Mouse (Mus musculus) embryonic facial prominence, embryonic 11.5 days (tissue): Measurements from ENCODE around the gene Eef1akmt2. TPM values are rescaled to one million over a fixed set of nuclear protein-coding genes. Genes with fewer than 3 reads are reported as not detected.

Experiments
- ATAC-seq: fragments of 200-750 bp; cut with Nextera tagmentation; replicated peaks from 2 replicates; pipeline ENCODE4 v1.8.0; 2017; ENCODE audit warnings: low read depth; ENCODE audit not compliant: insufficient number of reproducible peaks, low FRiP score, low TSS enrichment
- DNase-seq: peaks from one replicate; pipeline ENCODE4 v3.0.0-alpha.2; 2015; ENCODE audit warnings: low spot score
- H3K27ac ChIP-seq: fragments of 300-500 bp; sonication (generic); replicated peaks from 2 replicates; pipeline ENCODE4 v1.5.1; 2014; ENCODE audit warnings: mild to moderate bottlenecking, low read depth, low read length, control low read depth
- H3K27me3 ChIP-seq: fragments of 300-500 bp; sonication (generic); 2 replicates; pipeline ENCODE4 v1.6.1; 2014; ENCODE audit warnings: mild to moderate bottlenecking, low read length, moderate library complexity, mixed read lengths; ENCODE audit not compliant: control insufficient read depth, insufficient read depth
- H3K36me3 ChIP-seq: fragments of 300-500 bp; sonication (generic); replicated peaks from 2 replicates; pipeline ENCODE4 v1.6.1; 2014; ENCODE audit warnings: low read depth, mild to moderate bottlenecking, low read length, moderate library complexity, mixed read lengths; ENCODE audit not compliant: control insufficient read depth, insufficient read depth
- H3K4me1 ChIP-seq: fragments of 300-500 bp; sonication (generic); 2 replicates; pipeline ENCODE4 v1.6.1; 2014; ENCODE audit warnings: low read length, mixed read lengths; ENCODE audit not compliant: control insufficient read depth, insufficient read depth
- H3K4me2 ChIP-seq: fragments of 300-500 bp; sonication (generic); 2 replicates; pipeline ENCODE4 v1.6.1; 2014; ENCODE audit warnings: low read depth, mild to moderate bottlenecking, control low read depth, low read length, moderate library complexity
- H3K4me3 ChIP-seq: fragments of 300-500 bp; sonication (generic); 2 replicates; pipeline ENCODE4 v1.5.1; 2014; ENCODE audit warnings: low read depth, low read length, control low read depth
- H3K9ac ChIP-seq: fragments of 300-500 bp; sonication (generic); replicated peaks from 2 replicates; pipeline ENCODE4 v1.6.1; 2014; ENCODE audit warnings: mild to moderate bottlenecking, control low read depth, low read length
- H3K9me3 ChIP-seq: fragments of 300-500 bp; sonication (generic); replicated peaks from 2 replicates; pipeline ENCODE4 v1.6.1; 2016; ENCODE audit warnings: mild to moderate bottlenecking, low read length, inconsistent platforms, mixed read lengths; ENCODE audit not compliant: control insufficient read depth
- WGBS: fragments of 180-500 bp; shearing (Covaris S2); extraction: QIAGEN DNeasy Blood & Tissue Kit; methylation state at CpG from one replicate; pipeline ENCODE4 v1.1.7; 2014; 5-methylcytosine and 5-hydroxymethylcytosine counted together
- polyA plus RNA-seq: library from polyadenylated mRNA; unstranded; fragments of >200 nt; fragmentation: Nextera tagmentation; extraction: Ambion mirVana; gene quantifications from 2 replicates; pipeline ENCODE4 v1.2.1, GENCODE M21; 2014

Eef1akmt2 gene
- polyA plus RNA-seq, 1 experiment from 2014 or later, result 90.8 TPM

GRCm38 (mm10) chr7:132808051-132808796 is 44.2 kb downstream of the Eef1akmt2 start:
- Histone ChIP-seq H3K4me2 (no peak overlapping the region; the same call in 1 of the 2 replicates), H3K27me3 (no peaks in the 10 kb centered on the region), H3K9ac (no peak overlapping the region; the same call in 1 of the 2 replicates), H3K36me3 (no peaks in the 10 kb centered on the region), H3K27ac (peak overlapping the region; percentile 81), H3K4me1 (peaks cover 26% of the 10 kb centered on the region), H3K4me3 (no peak overlapping the region), H3K9me3 (no peaks in the 10 kb centered on the region)
- ATAC-seq, result no peak
- 24% methylated on average over 7 of the region's 7 CpGs for WGBS
- no peak for DNase-seq

- no peaks in the 10 kb centered on the region for H3K27me3 ChIP-seq
- H3K9me3 ChIP-seq, result no peaks in the 10 kb centered on the region
- no peaks in the 10 kb centered on the region for H3K36me3 ChIP-seq
- 57% methylated on average over 13 of the region's 13 CpGs for WGBS
- peak overlapping the region; percentile 5; the same call in 1 of the 2 replicates for H3K9ac ChIP-seq
- H3K4me1 ChIP-seq, result peaks cover 26% of the 10 kb centered on the region
- H3K27ac ChIP-seq, result peak overlapping the region; percentile 81
- H3K4me3 ChIP-seq, result no peak overlapping the region
- no peak for DNase-seq
- ATAC-seq, result no peak
- no peak overlapping the region for H3K4me2 ChIP-seq
These were observed 45.3 kb downstream of the Eef1akmt2 start for GRCm38 (mm10) chr7:132806926-132807857.

- 76% methylated on average over 5 of the region's 5 CpGs for WGBS
- Histone ChIP-seq H3K27ac (no peak overlapping the region), H3K9ac (no peak overlapping the region), H3K4me1 (peaks cover 26% of the 10 kb centered on the region), H3K27me3 (no peaks in the 10 kb centered on the region), H3K4me3 (no peak overlapping the region), H3K36me3 (no peaks in the 10 kb centered on the region), H3K9me3 (no peaks in the 10 kb centered on the region), H3K4me2 (no peak overlapping the region)
- ATAC-seq, result no peak
- no peak for DNase-seq
These were observed 46.2 kb downstream of the Eef1akmt2 start for GRCm38 (mm10) chr7:132806286-132806685.

- Histone ChIP-seq H3K36me3 (no peaks in the 10 kb centered on the region), H3K4me1 (peaks cover 16% of the 10 kb centered on the region), H3K27me3 (no peaks in the 10 kb centered on the region), H3K4me2 (no peak overlapping the region), H3K4me3 (no peak overlapping the region), H3K9ac (no peak overlapping the region), H3K27ac (no peak overlapping the region), H3K9me3 (no peaks in the 10 kb centered on the region)
- ATAC-seq (no peak), DNase-seq (no peak)
- WGBS, result 90% methylated on average over 5 of the region's 5 CpGs
These were observed 47.5 kb downstream of the Eef1akmt2 start for GRCm38 (mm10) chr7:132804951-132805350.

GRCm38 (mm10) chr7:132804461-132804860 is 48.0 kb downstream of the Eef1akmt2 start:
- WGBS, result 77% methylated on average over 7 of the region's 7 CpGs
- Histone ChIP-seq H3K4me3 (no peak overlapping the region), H3K9me3 (no peaks in the 10 kb centered on the region), H3K27ac (no peak overlapping the region), H3K4me1 (peaks cover 12% of the 10 kb centered on the region), H3K9ac (no peak overlapping the region), H3K27me3 (no peaks in the 10 kb centered on the region), H3K36me3 (no peaks in the 10 kb centered on the region), H3K4me2 (no peak overlapping the region)
- DNase-seq (no peak), ATAC-seq (no peak)

GRCm38 (mm10) chr7:132803962-132804361 is 48.5 kb downstream of the Eef1akmt2 start:
- ATAC-seq (no peak), DNase-seq (no peak)
- no peaks in the 10 kb centered on the region for H3K27me3 ChIP-seq
- no peaks in the 10 kb centered on the region for H3K9me3 ChIP-seq
- H3K27ac ChIP-seq, result no peak overlapping the region
- H3K4me2 ChIP-seq, result no peak overlapping the region
- H3K9ac ChIP-seq, result no peak overlapping the region
- H3K4me3 ChIP-seq, result no peak overlapping the region
- WGBS, result 73% methylated on average over 3 of the region's 3 CpGs
- H3K4me1 ChIP-seq, result peaks cover 12% of the 10 kb centered on the region
- H3K36me3 ChIP-seq, result no peaks in the 10 kb centered on the region

GRCm38 (mm10) chr7:132803336-132803735 is 49.1 kb downstream of the Eef1akmt2 start:
- Histone ChIP-seq H3K27ac (no peak overlapping the region), H3K4me1 (peaks cover 10% of the 10 kb centered on the region), H3K27me3 (no peaks in the 10 kb centered on the region), H3K4me3 (no peak overlapping the region), H3K36me3 (no peaks in the 10 kb centered on the region), H3K9ac (no peak overlapping the region), H3K9me3 (no peaks in the 10 kb centered on the region), H3K4me2 (no peak overlapping the region)
- DNase-seq (no peak), ATAC-seq (no peak)
- 89% methylated on average over 2 of the region's 2 CpGs for WGBS

- H3K4me1 ChIP-seq, result peaks cover 8% of the 10 kb centered on the region
- H3K9ac ChIP-seq, result no peak overlapping the region
- H3K36me3 ChIP-seq, result no peaks in the 10 kb centered on the region
- ATAC-seq (no peak), DNase-seq (no peak)
- no peak overlapping the region for H3K27ac ChIP-seq
- no peaks in the 10 kb centered on the region for H3K9me3 ChIP-seq
- no peaks in the 10 kb centered on the region for H3K27me3 ChIP-seq
- WGBS, result 84% methylated on average over 11 of the region's 11 CpGs
- H3K4me2 ChIP-seq, result no peak overlapping the region
- H3K4me3 ChIP-seq, result no peak overlapping the region
These were observed 49.8 kb downstream of the Eef1akmt2 start for GRCm38 (mm10) chr7:132802691-132803090.
